Mouse (Mus musculus) bone marrow, adult 2 months (tissue): ENCODE results near the gene Gm9495.
"Not testable (repeated sequence)": the region's sequence is repeated elsewhere in the genome, so short reads cannot be mapped to it uniquely, and the experiment has no call there.

Experiments used
- CTCF ChIP-seq: fragments of 200-500 bp; IDR thresholded peaks from 2 replicates; pipeline ENCODE4 v1.5.1; 2011; ENCODE audit warnings: low read length, control low read depth; ENCODE audit not compliant: control insufficient read depth, insufficient read depth
- POLR2A ChIP-seq: fragments of 200-500 bp; IDR thresholded peaks from 2 replicates; pipeline ENCODE4 v1.6.1; 2011; ENCODE audit warnings: low read depth, mild to moderate bottlenecking, control low read depth, low read length, borderline replicate concordance; ENCODE audit not compliant: control insufficient read depth

GRCm38 (mm10) chr8:69474946-69475345 is 21.6 kb upstream of the Gm9495 start:
- TF ChIP-seq CTCF, POLR2A: not testable (repeated sequence)
